Mouse (Mus musculus): ENCODE data around the gene Nsf. TPM values are rescaled to one million over a fixed set of nuclear protein-coding genes. Genes with fewer than 3 reads are reported as not detected.

Nsf gene
- polyA plus RNA-seq, 1 experiment from 2014 or later: 25.8 TPM

DNA sequence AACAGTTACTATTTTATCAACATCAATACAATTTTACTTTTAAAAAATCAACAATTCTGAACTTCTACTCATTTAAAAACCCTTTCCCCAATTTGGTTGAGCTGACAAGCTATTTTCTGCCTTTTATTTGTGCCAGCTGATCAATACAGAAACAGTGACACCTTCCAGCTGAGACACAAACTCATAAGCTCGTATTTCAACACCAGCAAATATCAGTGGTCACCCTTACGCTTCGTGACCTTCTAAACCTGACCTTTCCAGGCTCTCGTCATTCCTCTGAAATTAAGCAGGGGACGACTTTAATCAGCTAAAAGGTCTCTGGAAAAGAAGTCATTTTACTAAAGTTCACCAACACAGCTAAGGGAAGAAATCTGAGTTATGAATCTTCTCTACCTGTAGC, 86.2 kb downstream of the Nsf start:
- WGBS (ENCODE audit: insufficient replicate concordance): 64% methylated on average over 5 of the region's 5 CpGs
- H3K27ac ChIP-seq (ENCODE audit: low read length): peak overlapping the region; percentile 19; the same call in 1 of the 2 replicates
- no peak overlapping the region for H3K4me2 ChIP-seq (ENCODE audit: low read depth, low read length)
- H3K36me3 ChIP-seq (ENCODE audit: control insufficient read depth, insufficient read depth): peaks cover 3% of the 10 kb centered on the region; the same call in 1 of the 2 replicates
- H3K9me3 ChIP-seq (replicated peaks; ENCODE audit: control insufficient read depth, low read length): no peaks in the 10 kb centered on the region
- no peak for ATAC-seq (ENCODE audit: low read depth)
- H3K27me3 ChIP-seq (ENCODE audit: control insufficient read depth, insufficient read depth, low read depth, low read length): no peaks in the 10 kb centered on the region
- no peak overlapping the region for H3K4me3 ChIP-seq (ENCODE audit: low read depth, low read length)
- no peak overlapping the region for H3K9ac ChIP-seq (ENCODE audit: low read depth, low read length)
- peaks cover 3% of the 10 kb centered on the region for H3K4me1 ChIP-seq (ENCODE audit: control insufficient read depth, low read depth, low read length)

DNA sequence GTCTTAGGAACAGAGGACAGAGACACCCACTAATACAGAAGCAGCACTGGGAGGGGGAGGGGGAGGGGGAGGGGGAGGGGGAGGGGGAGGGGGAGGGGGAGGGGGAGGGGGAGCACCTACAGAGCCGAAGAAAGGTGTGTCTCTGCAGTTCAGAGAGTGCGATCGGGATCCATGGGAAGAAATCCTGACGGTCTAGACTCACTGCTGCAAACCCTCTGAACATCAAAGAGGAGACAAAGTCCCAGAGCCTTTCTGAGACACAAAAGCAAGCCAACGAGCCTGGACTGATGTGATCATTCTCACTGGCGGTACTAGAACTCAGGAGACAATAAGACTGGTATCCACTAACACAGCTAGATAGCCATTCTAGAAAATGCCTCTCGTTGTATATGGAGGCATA, 88.5 kb downstream of the Nsf start:
- WGBS (ENCODE audit: insufficient replicate concordance): 69% methylated on average over 7 of the region's 7 CpGs
- H3K9ac ChIP-seq (ENCODE audit: low read depth, low read length): no peak overlapping the region
- no peaks in the 10 kb centered on the region for H3K36me3 ChIP-seq (ENCODE audit: control insufficient read depth, insufficient read depth)

DNA sequence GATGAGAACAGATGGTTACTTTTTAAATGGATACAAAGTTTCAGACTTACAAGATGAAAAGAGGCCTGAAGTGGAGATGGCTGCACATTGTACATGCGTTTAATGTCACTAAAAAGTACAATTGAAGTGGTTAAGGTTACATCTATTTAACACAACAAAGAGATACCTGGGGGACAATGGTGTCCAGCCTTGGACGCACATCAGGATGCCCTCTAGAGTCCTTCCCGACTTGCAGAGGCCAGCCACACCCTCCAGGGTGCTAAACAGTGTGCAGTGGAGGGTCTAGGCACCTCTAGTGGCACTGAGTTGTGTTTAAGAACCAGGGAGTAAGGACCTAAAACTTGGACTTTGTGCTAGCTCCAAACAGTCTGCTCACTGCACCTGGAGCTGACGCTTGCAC, 89.4 kb downstream of the Nsf start:
- Histone ChIP-seq H3K27ac (ENCODE audit: low read length) (no peak overlapping the region), H3K36me3 (ENCODE audit: control insufficient read depth, insufficient read depth) (no peaks in the 10 kb centered on the region), H3K9me3 (replicated peaks; ENCODE audit: control insufficient read depth, low read length) (no peaks in the 10 kb centered on the region), H3K4me2 (ENCODE audit: low read depth, low read length) (no peak overlapping the region), H3K27me3 (ENCODE audit: control insufficient read depth, insufficient read depth, low read depth, low read length) (no peaks in the 10 kb centered on the region), H3K4me3 (ENCODE audit: low read depth, low read length) (no peak overlapping the region), H3K4me1 (ENCODE audit: control insufficient read depth, low read depth, low read length) (peaks cover 3% of the 10 kb centered on the region), H3K9ac (ENCODE audit: low read depth, low read length) (no peak overlapping the region)
- 70% methylated on average over 4 of the region's 4 CpGs for WGBS (ENCODE audit: insufficient replicate concordance)
- ATAC-seq (ENCODE audit: low read depth): no peak

More for the DNA sequence above, 88.5 kb downstream of the Nsf start:
- no peak overlapping the region for H3K4me2 ChIP-seq (ENCODE audit: low read depth, low read length)
- H3K4me1 ChIP-seq (ENCODE audit: control insufficient read depth, low read depth, low read length): peaks cover 3% of the 10 kb centered on the region
- no peak for ATAC-seq (ENCODE audit: low read depth)
- H3K4me3 ChIP-seq (ENCODE audit: low read depth, low read length): no peak overlapping the region
- no peaks in the 10 kb centered on the region for H3K9me3 ChIP-seq (replicated peaks; ENCODE audit: control insufficient read depth, low read length)
- no peaks in the 10 kb centered on the region for H3K27me3 ChIP-seq (ENCODE audit: control insufficient read depth, insufficient read depth, low read depth, low read length)
- H3K27ac ChIP-seq (ENCODE audit: low read length): no peak overlapping the region

DNA sequence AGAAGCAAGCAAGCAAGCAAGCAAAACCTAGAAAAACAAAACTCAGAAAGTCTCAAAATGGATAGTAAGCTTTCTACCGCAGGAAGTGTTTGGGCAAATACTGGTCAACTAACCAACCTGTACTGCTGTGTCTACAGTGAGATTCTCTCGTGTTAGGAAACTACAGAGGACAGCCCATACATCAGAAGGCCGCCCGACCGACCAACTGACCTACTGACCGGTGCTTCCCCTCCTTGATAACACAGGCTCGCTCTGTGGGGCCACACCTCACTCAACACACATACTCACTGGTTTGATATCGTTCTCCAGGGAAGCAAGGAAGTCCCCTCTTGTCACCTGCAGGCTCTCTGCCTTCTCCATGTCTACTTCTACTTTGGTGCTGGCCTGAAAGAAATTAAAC, 90.9 kb downstream of the Nsf start:
- H3K27me3 ChIP-seq (ENCODE audit: control insufficient read depth, insufficient read depth, low read depth, low read length): no peaks in the 10 kb centered on the region
- H3K4me2 ChIP-seq (ENCODE audit: low read depth, low read length): no peak overlapping the region
- H3K9ac ChIP-seq (ENCODE audit: low read depth, low read length): no peak overlapping the region
- H3K4me3 ChIP-seq (ENCODE audit: low read depth, low read length): no peak overlapping the region
- H3K9me3 ChIP-seq (replicated peaks; ENCODE audit: control insufficient read depth, low read length): no peaks in the 10 kb centered on the region
- no peaks in the 10 kb centered on the region for H3K36me3 ChIP-seq (ENCODE audit: control insufficient read depth, insufficient read depth)
- no peaks in the 10 kb centered on the region; the same call in none of the 2 replicates for H3K4me1 ChIP-seq (ENCODE audit: control insufficient read depth, low read depth, low read length)
- no peak overlapping the region for H3K27ac ChIP-seq (ENCODE audit: low read length)
- peak; percentile 83 for ATAC-seq (ENCODE audit: low read depth)
- WGBS (ENCODE audit: insufficient replicate concordance): 60% methylated on average over 8 of the region's 8 CpGs

DNA sequence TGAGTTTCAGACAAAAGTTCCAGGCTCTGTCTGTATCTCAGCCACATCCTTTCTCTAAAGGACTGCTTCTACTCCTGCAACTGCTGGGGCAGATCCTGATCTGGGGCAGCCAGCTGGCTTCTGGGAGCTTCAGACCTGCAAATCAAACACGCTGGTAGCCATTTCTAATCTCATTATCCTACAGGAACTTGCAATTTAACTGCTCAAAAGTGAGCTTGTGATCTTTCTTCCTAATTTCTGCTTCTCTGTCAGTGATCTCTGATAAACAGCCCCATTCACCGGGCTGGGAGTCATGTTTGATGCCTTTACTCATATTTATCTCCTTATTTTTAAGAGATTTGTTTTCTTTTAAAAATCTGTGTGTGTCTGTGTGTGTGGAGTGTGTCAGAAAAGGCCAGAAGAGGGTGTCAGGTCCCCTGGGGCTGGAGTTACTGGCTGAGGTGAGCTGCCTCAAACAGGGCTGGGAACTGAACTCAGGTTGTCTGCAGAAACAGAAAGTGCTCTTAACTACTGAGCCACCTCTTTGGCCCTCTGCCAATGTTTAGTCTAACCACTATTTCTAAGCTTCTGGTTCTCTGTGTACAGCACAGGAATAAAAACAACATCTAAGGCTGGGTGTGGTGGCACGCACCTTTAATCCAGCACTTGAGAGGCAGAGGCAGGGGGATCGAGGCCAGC, 93.8 kb downstream of the Nsf start:
- H3K27ac ChIP-seq (ENCODE audit: low read length): no peak overlapping the region
- H3K27me3 ChIP-seq (ENCODE audit: control insufficient read depth, insufficient read depth, low read depth, low read length): no peaks in the 10 kb centered on the region
- H3K4me2 ChIP-seq (ENCODE audit: low read depth, low read length): no peak overlapping the region
- ATAC-seq (ENCODE audit: low read depth): no peak
- no peaks in the 10 kb centered on the region for H3K36me3 ChIP-seq (ENCODE audit: control insufficient read depth, insufficient read depth)
- WGBS (ENCODE audit: insufficient replicate concordance): 70% methylated on average over 4 of the region's 4 CpGs
- no peaks in the 10 kb centered on the region for H3K9me3 ChIP-seq (replicated peaks; ENCODE audit: control insufficient read depth, low read length)
- H3K4me3 ChIP-seq (ENCODE audit: low read depth, low read length): no peak overlapping the region
- H3K4me1 ChIP-seq (ENCODE audit: control insufficient read depth, low read depth, low read length): no peaks in the 10 kb centered on the region; the same call in none of the 2 replicates
- H3K9ac ChIP-seq (ENCODE audit: low read depth, low read length): no peak overlapping the region

DNA sequence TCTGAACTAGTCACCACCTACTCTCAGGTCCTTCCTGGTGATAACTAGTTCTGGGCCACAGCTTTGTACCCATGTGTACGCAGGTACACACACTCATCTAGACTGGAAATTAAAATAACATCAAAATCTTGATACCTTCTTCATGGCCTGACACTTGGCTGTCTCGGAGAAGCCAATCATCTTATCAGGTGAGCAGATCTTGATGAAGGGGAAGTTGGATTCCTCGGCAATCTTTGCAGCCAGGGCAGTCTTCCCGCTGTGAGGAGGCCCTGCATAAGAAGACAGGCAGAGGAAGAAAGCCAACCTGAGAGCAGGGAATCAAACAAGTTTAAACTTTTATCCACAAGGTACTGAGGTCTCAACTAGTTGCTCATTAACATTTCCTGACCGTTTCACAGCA, 95.1 kb downstream of the Nsf start:
- Histone ChIP-seq H3K4me1 (ENCODE audit: control insufficient read depth, low read depth, low read length) (no peaks in the 10 kb centered on the region; the same call in none of the 2 replicates), H3K9ac (ENCODE audit: low read depth, low read length) (no peak overlapping the region), H3K4me3 (ENCODE audit: low read depth, low read length) (no peak overlapping the region), H3K9me3 (replicated peaks; ENCODE audit: control insufficient read depth, low read length) (no peaks in the 10 kb centered on the region), H3K4me2 (ENCODE audit: low read depth, low read length) (no peak overlapping the region), H3K27ac (ENCODE audit: low read length) (no peak overlapping the region), H3K27me3 (ENCODE audit: control insufficient read depth, insufficient read depth, low read depth, low read length) (no peaks in the 10 kb centered on the region), H3K36me3 (ENCODE audit: control insufficient read depth, insufficient read depth) (no peaks in the 10 kb centered on the region)
- WGBS (ENCODE audit: insufficient replicate concordance): 51% methylated on average over 5 of the region's 5 CpGs
- ATAC-seq (ENCODE audit: low read depth): no peak

DNA sequence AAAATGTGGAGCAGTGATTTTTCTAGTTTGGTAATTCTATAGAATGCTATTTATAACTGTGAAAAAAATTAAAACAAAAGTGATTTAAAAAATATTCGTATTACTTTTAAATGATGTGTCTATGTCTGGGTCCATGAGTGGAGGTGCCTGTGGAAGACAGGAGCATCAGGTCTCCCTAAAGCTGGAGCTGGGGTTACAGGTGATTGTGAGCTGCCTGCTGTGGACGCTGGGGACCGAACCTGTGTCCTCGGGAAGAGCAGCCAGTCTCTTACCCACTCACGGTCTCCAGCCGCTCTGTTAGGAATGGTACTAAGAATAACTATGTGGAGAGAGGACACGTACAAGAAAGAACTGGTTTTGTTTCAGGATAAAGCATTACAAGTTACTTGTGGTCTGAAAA, 97.2 kb downstream of the Nsf start:
- H3K4me1 ChIP-seq (ENCODE audit: control insufficient read depth, low read depth, low read length): no peaks in the 10 kb centered on the region
- H3K36me3 ChIP-seq (ENCODE audit: control insufficient read depth, insufficient read depth): no peaks in the 10 kb centered on the region
- no peak overlapping the region for H3K9ac ChIP-seq (ENCODE audit: low read depth, low read length)
- H3K4me3 ChIP-seq (ENCODE audit: low read depth, low read length): no peak overlapping the region
- WGBS (ENCODE audit: insufficient replicate concordance): 74% methylated on average over 7 of the region's 7 CpGs
- ATAC-seq (ENCODE audit: low read depth): no peak
- no peak overlapping the region for H3K4me2 ChIP-seq (ENCODE audit: low read depth, low read length)
- H3K27me3 ChIP-seq (ENCODE audit: control insufficient read depth, insufficient read depth, low read depth, low read length): no peaks in the 10 kb centered on the region
- no peak overlapping the region for H3K27ac ChIP-seq (ENCODE audit: low read length)
- H3K9me3 ChIP-seq (replicated peaks; ENCODE audit: control insufficient read depth, low read length): no peaks in the 10 kb centered on the region

DNA sequence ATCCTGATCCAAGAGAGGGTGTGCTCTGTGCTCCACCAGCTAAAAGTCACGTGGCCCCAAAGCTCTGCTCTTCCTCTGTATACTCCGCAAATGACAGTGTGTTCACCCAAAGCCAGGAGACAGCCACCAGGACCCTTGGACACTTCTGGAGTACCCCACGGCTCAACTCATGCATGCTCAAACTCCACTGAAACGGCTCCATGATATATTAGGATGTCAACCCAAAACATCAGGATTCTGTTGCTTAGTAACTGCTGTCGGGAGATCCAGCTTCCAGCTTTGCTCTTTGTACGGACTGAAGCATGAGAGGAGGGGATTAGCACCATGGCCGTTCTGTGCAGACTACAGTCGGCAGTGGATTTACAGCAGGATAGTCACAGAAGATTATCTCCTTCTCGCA, 99.6 kb downstream of the Nsf start:
- Histone ChIP-seq H3K4me2 (ENCODE audit: low read depth, low read length) (no peak overlapping the region), H3K9me3 (replicated peaks; ENCODE audit: control insufficient read depth, low read length) (no peaks in the 10 kb centered on the region), H3K4me1 (ENCODE audit: control insufficient read depth, low read depth, low read length) (no peaks in the 10 kb centered on the region), H3K27me3 (ENCODE audit: control insufficient read depth, insufficient read depth, low read depth, low read length) (no peaks in the 10 kb centered on the region), H3K36me3 (ENCODE audit: control insufficient read depth, insufficient read depth) (no peaks in the 10 kb centered on the region), H3K9ac (ENCODE audit: low read depth, low read length) (no peak overlapping the region), H3K4me3 (ENCODE audit: low read depth, low read length) (no peak overlapping the region), H3K27ac (ENCODE audit: low read length) (no peak overlapping the region)
- WGBS (ENCODE audit: insufficient replicate concordance): 73% methylated on average over 9 of the region's 9 CpGs
- ATAC-seq (ENCODE audit: low read depth): no peak

DNA sequence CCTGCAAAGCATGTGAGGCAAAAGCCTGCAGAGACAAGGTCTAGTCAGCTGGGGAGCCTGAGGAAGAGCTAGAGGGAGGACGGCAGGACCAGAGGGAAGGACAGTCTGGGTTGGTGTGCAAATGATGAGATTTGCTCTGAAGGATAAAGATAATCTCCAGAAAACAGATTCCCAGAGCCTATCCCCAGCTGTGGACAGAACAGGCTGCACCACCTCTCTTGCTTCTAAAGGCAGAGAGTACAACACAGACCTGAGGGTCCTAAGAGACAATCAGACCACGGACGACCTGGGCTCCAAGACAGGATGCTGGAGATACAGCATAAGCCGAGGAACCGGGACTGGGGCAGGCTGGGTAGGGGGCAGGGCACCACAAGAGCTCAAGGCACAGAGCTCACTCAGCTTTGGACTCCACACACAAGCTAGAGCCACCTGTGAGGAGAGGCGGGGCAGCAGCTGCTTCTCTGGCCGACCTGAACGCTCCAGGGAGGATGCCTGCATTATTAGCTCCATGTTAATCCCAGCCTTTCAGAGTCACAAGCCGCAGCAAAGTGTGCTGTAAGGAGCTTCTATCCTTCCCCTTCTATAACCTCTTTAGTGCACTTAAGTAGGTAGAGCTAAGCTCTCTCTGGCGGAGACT, 100.5 kb downstream of the Nsf start:
- no peaks in the 10 kb centered on the region for H3K9me3 ChIP-seq (replicated peaks; ENCODE audit: control insufficient read depth, low read length)
- H3K27ac ChIP-seq (ENCODE audit: low read length): no peak overlapping the region
- H3K27me3 ChIP-seq (ENCODE audit: control insufficient read depth, insufficient read depth, low read depth, low read length): no peaks in the 10 kb centered on the region
- H3K4me2 ChIP-seq (ENCODE audit: low read depth, low read length): no peak overlapping the region
- H3K4me3 ChIP-seq (ENCODE audit: low read depth, low read length): no peak overlapping the region
- no peaks in the 10 kb centered on the region for H3K4me1 ChIP-seq (ENCODE audit: control insufficient read depth, low read depth, low read length)
- WGBS (ENCODE audit: insufficient replicate concordance): 40% methylated on average over 10 of the region's 10 CpGs
- no peak overlapping the region for H3K9ac ChIP-seq (ENCODE audit: low read depth, low read length)
- no peak for ATAC-seq (ENCODE audit: low read depth)
- H3K36me3 ChIP-seq (ENCODE audit: control insufficient read depth, insufficient read depth): no peaks in the 10 kb centered on the region

Data from liver, embryonic 16.5 days (tissue).